Mouse (Mus musculus): ENCODE results near the gene Cd79b. TPM values are rescaled to one million over a fixed set of nuclear protein-coding genes. Genes with fewer than 3 reads are reported as not detected.

Gene Cd79b
- polyA plus RNA-seq, 1 experiment from 2014 or later: 7.7 TPM

- H3K9me3 ChIP-seq (replicated peaks): no peaks in the 10 kb centered on the region
Measured at GRCm38 (mm10) chr11:106318406-106319366, 4.1 kb upstream of the Cd79b start.

DNA sequence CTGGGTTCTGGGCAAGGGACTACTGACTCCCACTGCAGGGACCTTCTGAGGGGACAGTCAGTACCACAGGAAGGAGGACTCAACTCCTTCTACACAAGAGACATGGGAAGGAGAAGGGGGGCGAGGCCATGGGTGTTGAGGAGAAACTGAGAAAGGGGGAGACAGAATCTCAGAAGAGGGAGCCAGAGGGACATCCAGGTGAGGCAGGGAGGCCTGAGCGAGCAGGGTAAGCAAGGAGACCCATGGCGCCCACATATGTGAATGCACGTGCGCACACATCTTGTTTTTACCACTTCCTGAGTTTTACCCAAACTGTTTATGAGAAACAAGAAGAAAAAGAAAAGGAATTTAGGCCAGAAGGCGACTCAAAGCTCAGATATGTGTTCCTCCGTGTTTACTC, 3.2 kb upstream of the Cd79b start:
- Histone ChIP-seq H3K9ac (no peak overlapping the region), H3K27me3 (no peaks in the 10 kb centered on the region), H3K27ac (replicated peaks) (no peak overlapping the region), H3K4me2 (no peak overlapping the region), H3K4me3 (replicated peaks) (no peak overlapping the region), H3K9me3 (replicated peaks) (no peaks in the 10 kb centered on the region), H3K36me3 (replicated peaks) (no peaks in the 10 kb centered on the region), H3K4me1 (replicated peaks) (peaks cover 15% of the 10 kb centered on the region)
- no peak for ATAC-seq (ENCODE audit: insufficient read depth)
- WGBS (ENCODE audit: insufficient replicate concordance): 53% methylated on average over 7 of the region's 7 CpGs

More at GRCm38 (mm10) chr11:106318406-106319366, 4.1 kb upstream of the Cd79b start:
- H3K4me2 ChIP-seq: no peak overlapping the region
- H3K27ac ChIP-seq (replicated peaks): no peak overlapping the region; the same call in 1 of the 2 replicates
- no peak overlapping the region for H3K4me3 ChIP-seq (replicated peaks)
- ATAC-seq (ENCODE audit: insufficient read depth): peak; percentile 12; the same call in 1 of the 2 replicates
- H3K4me1 ChIP-seq (replicated peaks): peaks cover 9% of the 10 kb centered on the region; the same call in 1 of the 2 replicates
- no peaks in the 10 kb centered on the region for H3K36me3 ChIP-seq (replicated peaks)
- no peaks in the 10 kb centered on the region for H3K27me3 ChIP-seq
- 43% methylated on average over 21 of the region's 21 CpGs for WGBS (ENCODE audit: insufficient replicate concordance)
- no peak overlapping the region for H3K9ac ChIP-seq

DNA sequence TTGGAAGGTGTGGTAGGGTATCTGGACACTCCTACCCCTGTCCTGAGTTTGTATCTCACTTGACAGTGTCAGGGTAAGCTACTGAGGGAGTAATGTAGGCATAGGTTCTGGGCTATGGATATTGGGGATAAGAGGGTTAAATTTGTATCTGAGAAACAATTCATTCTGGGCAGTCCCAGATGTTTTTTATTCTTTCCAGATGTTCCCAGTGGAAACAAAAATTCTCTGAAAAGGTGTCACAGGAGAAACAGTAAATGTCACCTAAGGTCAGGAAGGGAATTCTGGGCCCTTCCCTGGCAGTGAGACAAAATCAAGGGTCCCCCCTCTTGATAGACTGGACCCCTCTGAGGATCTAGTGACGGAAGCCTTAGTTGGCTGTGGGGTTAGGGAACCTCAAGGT, 1.9 kb upstream of the Cd79b start:
- Histone ChIP-seq H3K27me3 (no peaks in the 10 kb centered on the region), H3K27ac (replicated peaks) (no peak overlapping the region), H3K36me3 (replicated peaks) (no peaks in the 10 kb centered on the region), H3K4me2 (no peak overlapping the region), H3K4me3 (replicated peaks) (no peak overlapping the region), H3K4me1 (replicated peaks) (peaks cover 15% of the 10 kb centered on the region), H3K9ac (no peak overlapping the region), H3K9me3 (replicated peaks) (no peaks in the 10 kb centered on the region)
- ATAC-seq (ENCODE audit: insufficient read depth): no peak
- 67% methylated on average over 1 of the region's 1 CpGs for WGBS (ENCODE audit: insufficient replicate concordance)

DNA sequence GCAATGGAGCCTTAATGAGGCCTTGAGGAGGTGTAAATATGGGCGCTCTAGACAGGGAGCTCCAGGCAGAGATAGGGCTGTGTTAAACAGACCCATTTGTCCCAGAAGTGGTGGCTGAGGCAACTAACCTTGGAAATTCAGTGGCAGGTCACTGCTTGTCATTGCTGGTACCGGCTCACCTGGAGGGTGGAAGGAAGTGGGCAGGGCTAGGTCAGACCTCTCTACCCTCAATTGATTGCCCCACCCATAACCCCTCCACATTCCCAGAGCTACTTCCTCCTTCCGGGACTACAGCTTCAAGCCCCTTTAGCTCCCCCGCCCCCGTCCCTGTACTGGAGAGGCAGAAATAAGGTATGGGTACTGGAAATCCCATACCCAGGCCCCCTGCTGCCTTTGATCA, 1.0 kb downstream of the Cd79b start:
- Histone ChIP-seq H3K4me2 (peak overlapping the region; percentile 20; the same call in 1 of the 2 replicates), H3K36me3 (replicated peaks) (no peaks in the 10 kb centered on the region), H3K27me3 (no peaks in the 10 kb centered on the region), H3K4me1 (replicated peaks) (peaks cover 8% of the 10 kb centered on the region), H3K9me3 (replicated peaks) (no peaks in the 10 kb centered on the region), H3K9ac (no peak overlapping the region), H3K27ac (replicated peaks) (no peak overlapping the region), H3K4me3 (replicated peaks) (peak overlapping the region; percentile 28)
- ATAC-seq (ENCODE audit: insufficient read depth): no peak
- WGBS (ENCODE audit: insufficient replicate concordance): 29% methylated on average over 5 of the region's 5 CpGs

DNA sequence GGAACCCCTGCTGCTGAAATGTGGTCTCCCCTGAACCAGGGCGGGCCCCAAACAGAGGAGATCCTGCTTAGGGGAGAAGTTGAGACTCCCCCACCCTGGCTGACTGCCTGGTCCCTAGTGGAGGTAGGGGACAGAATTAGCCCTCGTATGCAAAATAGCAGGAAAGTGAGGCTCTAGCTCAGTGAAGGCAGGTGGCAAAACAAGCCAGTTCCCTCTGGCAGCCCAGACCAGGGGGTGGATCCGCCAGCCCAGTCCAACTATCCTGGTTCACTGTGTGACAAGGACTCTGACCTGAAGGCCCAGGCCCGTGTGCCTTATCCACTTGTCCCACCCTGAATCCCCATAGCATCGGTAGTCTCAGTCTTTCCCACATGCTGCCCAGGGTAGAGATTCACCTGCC, 4.4 kb downstream of the Cd79b start:
- 62% methylated on average over 5 of the region's 5 CpGs for WGBS (ENCODE audit: insufficient replicate concordance)
- no peak overlapping the region for H3K4me2 ChIP-seq
- no peaks in the 10 kb centered on the region for H3K36me3 ChIP-seq (replicated peaks)
- H3K27ac ChIP-seq (replicated peaks): no peak overlapping the region
- H3K4me3 ChIP-seq (replicated peaks): no peak overlapping the region
- ATAC-seq (ENCODE audit: insufficient read depth): no peak
- no peaks in the 10 kb centered on the region for H3K9me3 ChIP-seq (replicated peaks)
- no peak overlapping the region for H3K9ac ChIP-seq
- peaks cover 6% of the 10 kb centered on the region; the same call in 1 of the 2 replicates for H3K4me1 ChIP-seq (replicated peaks)
- H3K27me3 ChIP-seq: no peaks in the 10 kb centered on the region

GRCm38 (mm10) chr11:106308162-106308561, 6.4 kb downstream of the Cd79b start:
- Histone ChIP-seq H3K9ac (no peak overlapping the region), H3K4me1 (replicated peaks) (peaks cover 2% of the 10 kb centered on the region; the same call in 1 of the 2 replicates), H3K27me3 (no peaks in the 10 kb centered on the region), H3K27ac (replicated peaks) (no peak overlapping the region), H3K9me3 (replicated peaks) (no peaks in the 10 kb centered on the region), H3K4me3 (replicated peaks) (no peak overlapping the region), H3K4me2 (no peak overlapping the region), H3K36me3 (replicated peaks) (no peaks in the 10 kb centered on the region)
- 69% methylated on average over 11 of the region's 11 CpGs for WGBS (ENCODE audit: insufficient replicate concordance)
- ATAC-seq (ENCODE audit: insufficient read depth): no peak

GRCm38 (mm10) chr11:106307432-106307831, 7.1 kb downstream of the Cd79b start:
- 54% methylated on average over 5 of the region's 5 CpGs for whole genome bisulfite sequencing (ENCODE audit: insufficient replicate concordance)
- no peaks in the 10 kb centered on the region; the same call in 1 of the 2 replicates for H3K4me1 ChIP-seq (replicated peaks)
- ATAC-seq (ENCODE audit: insufficient read depth): no peak

DNA sequence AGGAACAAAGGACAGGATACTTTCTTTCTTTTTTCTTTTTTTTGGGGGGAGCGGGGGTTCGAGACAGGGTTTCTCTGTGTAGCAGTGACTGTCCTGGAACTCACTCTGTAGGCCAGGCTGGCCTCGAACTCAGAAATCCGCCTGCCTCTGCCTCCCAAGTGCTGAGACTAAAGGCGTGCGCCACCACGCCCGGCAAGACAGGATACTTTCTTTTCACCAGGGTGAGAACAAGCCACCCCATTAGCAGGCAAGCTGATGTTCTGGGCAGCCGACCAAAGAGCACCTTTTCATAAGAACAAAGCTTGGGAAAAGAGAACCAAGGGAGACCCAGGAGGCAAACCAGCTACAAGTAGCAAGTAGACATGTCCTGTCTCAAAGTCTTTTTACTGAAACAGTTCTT, 7.8 kb downstream of the Cd79b start:
- WGBS (ENCODE audit: insufficient replicate concordance): 63% methylated on average over 9 of the region's 9 CpGs

More at GRCm38 (mm10) chr11:106307432-106307831, 7.1 kb downstream of the Cd79b start:
- no peak overlapping the region for H3K9ac ChIP-seq
- H3K4me3 ChIP-seq (replicated peaks): no peak overlapping the region
- no peaks in the 10 kb centered on the region for H3K36me3 ChIP-seq (replicated peaks)
- no peaks in the 10 kb centered on the region for H3K9me3 ChIP-seq (replicated peaks)
- H3K27ac ChIP-seq (replicated peaks): no peak overlapping the region
- H3K27me3 ChIP-seq: no peaks in the 10 kb centered on the region
- no peak overlapping the region for H3K4me2 ChIP-seq

GRCm38 (mm10) chr11:106306065-106306385, 8.5 kb downstream of the Cd79b start:
- no peak overlapping the region for H3K4me3 ChIP-seq (replicated peaks)
- no peaks in the 10 kb centered on the region; the same call in 1 of the 2 replicates for H3K4me1 ChIP-seq (replicated peaks)
- H3K36me3 ChIP-seq (replicated peaks): no peaks in the 10 kb centered on the region
- no peaks in the 10 kb centered on the region for H3K9me3 ChIP-seq (replicated peaks)
- 0 out of 2 replicates have a peak overlapping the region, but pooled peaks have one; percentile 33 for H3K27ac ChIP-seq (replicated peaks)
- 80% methylated on average over 3 of the region's 3 CpGs for WGBS (ENCODE audit: insufficient replicate concordance)
- H3K4me2 ChIP-seq: no peak overlapping the region
- ATAC-seq (ENCODE audit: insufficient read depth): 0 out of 2 replicates have a peak, but pooled peaks have one; percentile 6
- no peaks in the 10 kb centered on the region for H3K27me3 ChIP-seq
- H3K9ac ChIP-seq: no peak overlapping the region

More for the DNA sequence above, 7.8 kb downstream of the Cd79b start:
- no peaks in the 10 kb centered on the region; the same call in 1 of the 2 replicates for H3K4me1 ChIP-seq (replicated peaks)
- no peaks in the 10 kb centered on the region for H3K9me3 ChIP-seq (replicated peaks)
- no peaks in the 10 kb centered on the region for H3K36me3 ChIP-seq (replicated peaks)
- no peak for ATAC-seq (ENCODE audit: insufficient read depth)
- no peak overlapping the region for H3K4me2 ChIP-seq
- H3K9ac ChIP-seq: no peak overlapping the region
- no peak overlapping the region for H3K4me3 ChIP-seq (replicated peaks)
- no peak overlapping the region for H3K27ac ChIP-seq (replicated peaks)
- no peaks in the 10 kb centered on the region for H3K27me3 ChIP-seq

GRCm38 (mm10) chr11:106305348-106306064, 9.1 kb downstream of the Cd79b start:
- Histone ChIP-seq H3K27me3 (no peaks in the 10 kb centered on the region), H3K9ac (no peak overlapping the region), H3K9me3 (replicated peaks) (no peaks in the 10 kb centered on the region), H3K4me2 (no peak overlapping the region), H3K27ac (replicated peaks) (0 out of 2 replicates have a peak overlapping the region, but pooled peaks have one; percentile 33), H3K4me1 (replicated peaks) (no peaks in the 10 kb centered on the region; the same call in 1 of the 2 replicates), H3K4me3 (replicated peaks) (no peak overlapping the region), H3K36me3 (replicated peaks) (no peaks in the 10 kb centered on the region)
- 57% methylated on average over 10 of the region's 10 CpGs for WGBS (ENCODE audit: insufficient replicate concordance)
- ATAC-seq (ENCODE audit: insufficient read depth): no peak; the same call in 1 of the 2 replicates

DNA sequence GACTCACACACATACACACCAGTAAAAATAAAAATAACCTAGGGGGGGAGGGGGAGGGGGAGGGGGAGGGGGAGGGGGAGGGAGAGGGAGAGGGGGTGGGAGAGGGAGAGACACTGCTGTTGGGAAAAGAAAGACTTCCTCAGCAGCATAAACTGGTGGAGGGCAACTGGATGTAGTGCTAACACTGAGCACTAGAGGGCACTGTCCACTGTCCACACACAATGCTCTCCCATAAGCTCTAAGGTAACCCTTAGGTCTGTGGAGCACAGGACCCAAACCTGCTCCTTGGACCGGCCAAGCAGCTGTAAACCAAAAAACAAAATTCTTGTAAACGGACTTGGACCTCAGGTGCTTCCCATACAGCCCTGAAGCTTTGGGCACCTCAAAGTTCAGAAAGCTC, 11.9 kb downstream of the Cd79b start:
- peak; percentile 56 for ATAC-seq (ENCODE audit: insufficient read depth)
- Histone ChIP-seq H3K4me1 (replicated peaks) (no peaks in the 10 kb centered on the region; the same call in 1 of the 2 replicates), H3K9ac (no peak overlapping the region), H3K27me3 (no peaks in the 10 kb centered on the region), H3K4me3 (replicated peaks) (no peak overlapping the region), H3K4me2 (no peak overlapping the region), H3K36me3 (replicated peaks) (no peaks in the 10 kb centered on the region), H3K9me3 (replicated peaks) (no peaks in the 10 kb centered on the region), H3K27ac (replicated peaks) (no peak overlapping the region)
- WGBS (ENCODE audit: insufficient replicate concordance): 10% methylated on average over 2 of the region's 2 CpGs
